Mouse (Mus musculus): Measurements from ENCODE around the gene Ccdc71.

- TF ChIP-seq CTCF (IDR thresholded peaks at IDR 0.05; ENCODE audit: low read depth), result no peak
- no peak for TF ChIP-seq EP300 (optimal IDR thresholded peaks at IDR 0.05)
These were observed 19.5 kb downstream of the Ccdc71 start, which contains the start of gene Lamb2 for GRCm38 (mm10) chr9:108479721-108480351.

All from stomach, postnatal 0 days (tissue).